Mouse (Mus musculus) kidney, adult 2 months (tissue): ENCODE measurements at regions not wholly inside any gene's neighbourhood (a gene's known extent, or its start where the extent isn't known, plus 50 kb on each side); places are given as distances from the start of the nearest gene placed in this dataset.
A peak's percentile ranks its signal among the peaks of the same experiment; 100 is the strongest.

Experiments
- DNase-seq: peaks from one replicate; pipeline ENCODE4 v3.0.0; 2021
- H3K27ac ChIP-seq: fragments of 200-500 bp; 2 replicates; pipeline ENCODE4 v1.5.1; 2012; ENCODE audit warnings: low read depth, low read length, control low read depth, inconsistent platforms; ENCODE audit not compliant: insufficient read depth
- H3K27me3 ChIP-seq: fragments of 200-500 bp; replicated peaks from 2 replicates; pipeline ENCODE4 v1.6.1; 2012; ENCODE audit warnings: mild to moderate bottlenecking, moderate library complexity, low read length, inconsistent platforms; ENCODE audit not compliant: control insufficient read depth, insufficient read depth
- H3K36me3 ChIP-seq: fragments of 200-500 bp; 2 replicates; pipeline ENCODE4 v1.6.1; 2012; ENCODE audit warnings: mild to moderate bottlenecking, moderate library complexity, low read length, inconsistent platforms; ENCODE audit not compliant: control insufficient read depth, insufficient read depth
- H3K4me1 ChIP-seq: fragments of 200-500 bp; 2 replicates; pipeline ENCODE4 v1.6.1; 2011; ENCODE audit warnings: low read length; ENCODE audit not compliant: control insufficient read depth, insufficient read depth
- H3K4me3 ChIP-seq: fragments of 200-500 bp; 2 replicates; pipeline ENCODE4 v1.5.1; 2011; ENCODE audit warnings: mild to moderate bottlenecking, low read depth, low read length, control low read depth; ENCODE audit not compliant: insufficient read depth
- CTCF ChIP-seq: fragments of 200-500 bp; conservative IDR thresholded peaks from 2 replicates; pipeline ENCODE4 v1.5.1; 2011; ENCODE audit warnings: low read depth, mild to moderate bottlenecking, control low read depth, low read length, moderate library complexity, mixed read lengths; ENCODE audit not compliant: insufficient read depth, insufficient read length
- POLR2A ChIP-seq: fragments of 200-500 bp; IDR thresholded peaks from one replicate; pipeline ENCODE4 v1.6.1; 2011; ENCODE audit warnings: low read depth, low read length, control low read depth
- WGBS: fragments of 180-500 bp; shearing (Covaris S2); methylation state at CpG from one replicate; pipeline ENCODE4 v1.1.7; 2018; 5-methylcytosine and 5-hydroxymethylcytosine counted together

DNA sequence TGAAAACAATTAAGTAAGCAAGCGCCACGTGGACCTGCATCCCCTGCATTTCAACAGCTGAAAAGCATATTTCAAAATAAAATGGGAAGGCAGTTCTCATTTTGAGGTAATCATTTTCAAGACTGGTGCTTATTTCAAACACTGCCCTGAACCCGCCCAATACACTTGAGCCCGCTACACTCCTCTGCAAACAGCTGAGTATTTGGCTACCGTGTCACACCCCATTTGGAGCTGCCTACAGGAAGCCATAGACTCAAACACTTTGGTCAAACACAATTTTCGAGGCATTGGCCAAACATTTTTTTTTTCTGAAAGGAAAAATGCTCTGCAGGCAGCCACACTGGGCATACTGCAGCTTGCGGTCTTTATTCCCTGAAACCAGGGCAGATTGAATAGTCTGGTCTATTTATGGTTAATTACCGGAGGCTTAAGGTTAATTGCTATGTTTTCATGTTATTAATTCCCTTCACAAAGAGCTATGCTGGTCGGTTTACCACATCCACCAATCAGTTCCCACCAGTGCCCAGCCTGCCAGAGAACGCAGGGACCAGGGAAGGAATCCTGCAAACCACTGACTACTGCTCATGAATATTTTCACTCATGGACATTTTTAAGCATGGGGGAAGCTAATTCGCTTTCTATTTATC, 198.9 kb upstream of the Pde3a start:
- Histone ChIP-seq H3K4me1 (no peaks in the 10 kb centered on the region), H3K27me3 (no peaks in the 10 kb centered on the region; the same call in 1 of the 2 replicates), H3K36me3 (no peaks in the 10 kb centered on the region), H3K27ac (no peak overlapping the region), H3K4me3 (no peak overlapping the region)
- 62% methylated on average over 11 of the region's 11 CpGs for WGBS
- TF ChIP-seq POLR2A = no peak
- DNase-seq = no peak

DNA sequence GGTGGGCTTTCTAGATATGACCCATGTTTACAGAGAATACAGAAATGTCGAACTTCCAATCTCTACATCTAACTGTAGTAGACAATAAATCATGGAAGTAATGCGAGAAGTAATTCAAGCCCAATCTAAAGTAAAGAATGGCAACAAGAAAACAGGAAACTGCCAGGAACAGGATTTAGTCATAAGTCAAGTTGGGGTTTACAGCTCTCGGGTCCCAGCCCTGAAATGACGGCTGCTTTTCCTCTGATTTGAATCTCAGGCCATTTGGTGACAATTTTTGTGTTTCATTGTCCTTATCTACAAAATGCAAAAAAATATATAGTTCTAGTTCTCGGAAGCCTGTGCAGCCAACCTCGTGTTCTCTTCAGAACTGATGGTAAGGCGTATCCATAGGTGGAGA, 195.0 kb upstream of the Pde3a start:
- H3K4me1 ChIP-seq = no peaks in the 10 kb centered on the region
- H3K4me3 ChIP-seq = no peak overlapping the region
- DNase-seq = peak; percentile 16
- WGBS = 30% methylated on average over 7 of the region's 7 CpGs
- no peak for TF ChIP-seq POLR2A
- no peak overlapping the region for H3K27ac ChIP-seq
- H3K36me3 ChIP-seq = no peaks in the 10 kb centered on the region
- no peaks in the 10 kb centered on the region for H3K27me3 ChIP-seq

GRCm38 (mm10) chr6:141059250-141059916, 189.7 kb upstream of the Pde3a start:
- Histone ChIP-seq H3K4me1 (no peaks in the 10 kb centered on the region), H3K36me3 (no peaks in the 10 kb centered on the region), H3K27me3 (no peaks in the 10 kb centered on the region), H3K4me3 (no peak overlapping the region), H3K27ac (no peak overlapping the region)
- TF ChIP-seq POLR2A = no peak
- no peak for TF ChIP-seq CTCF
- 94% methylated on average over 11 of the region's 11 CpGs for WGBS
- DNase-seq = no peak

DNA sequence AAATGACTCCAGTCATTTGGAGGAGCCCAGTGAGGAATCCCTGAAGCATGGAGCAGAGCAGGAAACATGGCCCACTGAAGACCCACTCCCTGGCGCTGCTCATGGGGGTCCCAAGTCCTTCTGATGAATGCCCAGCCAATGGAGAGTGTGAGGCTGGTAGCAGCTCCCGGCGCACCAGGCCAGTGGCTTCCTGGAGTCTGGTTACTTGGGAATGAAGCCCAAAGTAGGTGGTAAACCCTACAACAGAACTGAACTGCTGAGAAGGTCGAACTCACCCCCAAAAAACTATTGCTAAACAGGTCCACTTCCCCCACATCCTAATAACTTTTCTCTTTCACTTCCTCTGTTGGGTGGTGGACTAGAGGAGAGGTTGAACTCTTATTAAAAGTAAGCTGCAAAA, 183.3 kb upstream of the Pde3a start:
- DNase-seq = no peak
- no peak overlapping the region for H3K27ac ChIP-seq
- no peaks in the 10 kb centered on the region for H3K36me3 ChIP-seq
- WGBS = 73% methylated on average over 4 of the region's 4 CpGs
- H3K27me3 ChIP-seq = no peaks in the 10 kb centered on the region
- no peak overlapping the region for H3K4me3 ChIP-seq
- no peaks in the 10 kb centered on the region for H3K4me1 ChIP-seq
- TF ChIP-seq POLR2A (no peak), CTCF (no peak)

GRCm38 (mm10) chr6:141068861-141069467, 180.1 kb upstream of the Pde3a start:
- WGBS = 80% methylated on average over 6 of the region's 6 CpGs

DNA sequence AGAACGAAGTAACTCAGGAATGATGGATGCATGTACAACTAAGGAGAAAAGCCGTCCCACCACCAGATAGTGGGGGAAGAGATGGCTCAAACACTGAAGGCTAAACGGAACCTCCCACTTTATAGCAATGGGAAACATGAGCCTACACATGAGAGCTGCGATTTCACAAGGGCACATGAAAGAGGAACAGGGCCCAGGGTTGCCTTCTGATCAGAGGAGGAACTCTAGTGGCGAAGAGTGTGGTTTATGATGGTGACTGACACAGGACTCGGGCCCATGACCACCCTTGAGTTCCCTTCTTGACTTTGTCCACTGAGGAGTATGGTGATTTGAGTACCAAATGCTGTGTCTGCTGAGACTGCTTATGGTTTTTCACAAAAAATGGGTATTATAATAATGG, 179.2 kb upstream of the Pde3a start:
- 72% methylated on average over 6 of the region's 6 CpGs for WGBS

More at GRCm38 (mm10) chr6:141068861-141069467, 180.1 kb upstream of the Pde3a start:
- Histone ChIP-seq H3K4me3 (no peak overlapping the region), H3K27ac (no peak overlapping the region), H3K4me1 (no peaks in the 10 kb centered on the region), H3K36me3 (no peaks in the 10 kb centered on the region), H3K27me3 (no peaks in the 10 kb centered on the region)
- DNase-seq = no peak
- TF ChIP-seq POLR2A = no peak
- no peak for TF ChIP-seq CTCF

DNA sequence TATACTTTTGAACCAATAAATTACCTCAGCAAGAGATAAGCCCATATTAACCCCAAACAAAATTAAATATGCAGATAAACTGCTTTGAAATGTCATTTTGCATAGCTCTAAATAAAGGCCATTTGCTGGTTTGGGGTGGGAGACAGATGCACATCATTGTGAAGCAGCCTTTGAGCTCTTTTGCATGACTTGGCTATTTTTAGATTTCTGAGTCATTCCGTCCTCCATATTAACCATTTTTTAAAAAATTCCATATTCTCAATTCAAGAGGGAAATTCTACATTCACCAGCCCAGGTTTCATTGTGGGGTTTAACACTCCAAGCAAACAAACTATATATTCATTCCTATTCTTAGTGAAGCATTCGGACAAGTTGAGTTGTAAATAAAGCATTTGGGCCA, 177.6 kb upstream of the Pde3a start:
- H3K36me3 ChIP-seq = no peaks in the 10 kb centered on the region
- TF ChIP-seq CTCF (no peak), POLR2A (no peak)
- H3K4me1 ChIP-seq = no peaks in the 10 kb centered on the region
- H3K4me3 ChIP-seq = no peak overlapping the region
- DNase-seq = no peak
- no peaks in the 10 kb centered on the region for H3K27me3 ChIP-seq
- 76% methylated on average over 2 of the region's 2 CpGs for WGBS
- no peak overlapping the region for H3K27ac ChIP-seq

More for the DNA sequence above, 179.2 kb upstream of the Pde3a start:
- TF ChIP-seq CTCF (no peak), POLR2A (no peak)
- Histone ChIP-seq H3K27ac (no peak overlapping the region), H3K4me1 (no peaks in the 10 kb centered on the region), H3K36me3 (no peaks in the 10 kb centered on the region), H3K27me3 (no peaks in the 10 kb centered on the region), H3K4me3 (no peak overlapping the region)
- DNase-seq = no peak
